Mouse (Mus musculus) spleen, adult 2 months (tissue): ENCODE measurements at regions not wholly inside any gene's neighbourhood (a gene's known extent, or its start where the extent isn't known, plus 50 kb on each side); places are given as distances from the start of the nearest gene placed in this dataset.

Experiments used
- DNase-seq, 2 experiments: peaks; one replicate each; pipeline versions ENCODE4 v3.0.0 to v3.0.0-alpha.2; 2012 to 2021; ENCODE audit warnings: low spot score in 2 of 2, low read depth in 1 of 2
- H3K27ac ChIP-seq: fragments of 200-500 bp; 2 replicates; pipeline ENCODE4 v1.5.1; 2012; ENCODE audit warnings: low read length, inconsistent platforms; ENCODE audit not compliant: insufficient read depth
- H3K27me3 ChIP-seq: fragments of 200-500 bp; 2 replicates; pipeline ENCODE4 v1.6.1; 2012; ENCODE audit warnings: mild to moderate bottlenecking, moderate library complexity, low read length, inconsistent platforms; ENCODE audit not compliant: control insufficient read depth, insufficient read depth
- H3K36me3 ChIP-seq: fragments of 200-500 bp; 2 replicates; pipeline ENCODE4 v1.6.1; 2012; ENCODE audit warnings: mild to moderate bottlenecking, low read length, inconsistent platforms; ENCODE audit not compliant: control insufficient read depth, insufficient read depth
- H3K4me1 ChIP-seq: fragments of 200-500 bp; 2 replicates; pipeline ENCODE4 v1.6.1; 2011; ENCODE audit warnings: inconsistent platforms; ENCODE audit not compliant: control insufficient read depth, insufficient read depth, insufficient read length
- H3K4me3 ChIP-seq: fragments of 200-500 bp; 2 replicates; pipeline ENCODE4 v1.5.1; 2011; ENCODE audit warnings: mild to moderate bottlenecking, inconsistent platforms; ENCODE audit not compliant: insufficient read depth, insufficient read length; ENCODE audit errors: extremely low read depth
- CTCF ChIP-seq: fragments of 200-500 bp; IDR thresholded peaks from 2 replicates; pipeline ENCODE4 v1.5.1; 2011; ENCODE audit warnings: mild to moderate bottlenecking, inconsistent platforms; ENCODE audit not compliant: insufficient read depth, insufficient read length, insufficient replicate concordance; ENCODE audit errors: extremely low read depth
- POLR2A ChIP-seq: fragments of 200-500 bp; IDR thresholded peaks from 2 replicates; pipeline ENCODE4 v1.6.1; 2011; ENCODE audit warnings: low read depth, low read length, inconsistent platforms
- WGBS: fragments of 180-500 bp; shearing (Covaris S2); methylation state at CpG from one replicate; pipeline ENCODE4 v1.1.7; 2018; 5-methylcytosine and 5-hydroxymethylcytosine counted together

DNA sequence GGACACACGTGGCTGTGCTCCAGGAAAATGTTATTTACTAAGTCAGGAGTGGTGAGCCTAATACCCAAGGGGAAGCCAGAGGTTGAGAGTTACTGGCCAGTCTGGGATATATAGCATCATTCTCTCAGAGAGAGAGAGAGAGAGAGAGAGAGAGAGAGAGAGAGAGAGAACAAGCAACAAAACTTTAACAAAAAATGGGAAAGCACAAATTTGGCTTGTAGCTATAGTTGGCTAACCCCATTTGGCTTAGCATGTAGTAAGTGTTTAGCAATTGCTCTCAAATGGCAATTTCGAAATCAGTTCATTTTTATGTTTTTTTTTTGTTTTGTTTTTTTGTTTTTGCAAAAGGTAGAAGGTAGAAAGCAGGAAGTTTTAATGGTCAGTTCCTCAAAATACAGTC, 60.9 kb upstream of the Smg1 start:
- no peaks in the 10 kb centered on the region for H3K36me3 ChIP-seq
- no peaks in the 10 kb centered on the region for H3K27me3 ChIP-seq
- no peak for TF ChIP-seq CTCF
- no peak for TF ChIP-seq POLR2A
- H3K4me3 ChIP-seq, result no peak overlapping the region
- H3K4me1 ChIP-seq, result no peaks in the 10 kb centered on the region
- no peak for DNase-seq
- H3K27ac ChIP-seq, result no peak overlapping the region
- WGBS, result 65% methylated on average over 2 of the region's 2 CpGs

DNA sequence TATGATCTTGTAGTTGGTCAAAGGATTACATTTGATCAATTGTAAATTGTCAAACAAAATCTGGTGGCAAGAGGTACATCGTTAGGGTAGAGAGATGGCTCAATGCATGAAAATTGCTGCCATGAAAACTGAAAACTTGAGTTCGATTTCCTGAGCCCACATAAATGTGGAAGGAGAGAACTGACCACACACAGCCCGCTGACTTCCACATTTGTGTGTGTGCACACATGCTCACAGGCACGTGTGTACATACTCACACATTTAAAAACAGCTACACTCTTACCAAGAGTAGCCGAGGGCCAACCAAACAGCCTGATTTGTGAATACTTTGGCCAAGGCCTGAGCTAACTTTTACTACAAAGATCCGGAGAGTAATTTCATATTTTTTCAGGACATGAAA, 60.5 kb upstream of the Smg1 start:
- TF ChIP-seq POLR2A, result no peak
- TF ChIP-seq CTCF, result no peak

DNA sequence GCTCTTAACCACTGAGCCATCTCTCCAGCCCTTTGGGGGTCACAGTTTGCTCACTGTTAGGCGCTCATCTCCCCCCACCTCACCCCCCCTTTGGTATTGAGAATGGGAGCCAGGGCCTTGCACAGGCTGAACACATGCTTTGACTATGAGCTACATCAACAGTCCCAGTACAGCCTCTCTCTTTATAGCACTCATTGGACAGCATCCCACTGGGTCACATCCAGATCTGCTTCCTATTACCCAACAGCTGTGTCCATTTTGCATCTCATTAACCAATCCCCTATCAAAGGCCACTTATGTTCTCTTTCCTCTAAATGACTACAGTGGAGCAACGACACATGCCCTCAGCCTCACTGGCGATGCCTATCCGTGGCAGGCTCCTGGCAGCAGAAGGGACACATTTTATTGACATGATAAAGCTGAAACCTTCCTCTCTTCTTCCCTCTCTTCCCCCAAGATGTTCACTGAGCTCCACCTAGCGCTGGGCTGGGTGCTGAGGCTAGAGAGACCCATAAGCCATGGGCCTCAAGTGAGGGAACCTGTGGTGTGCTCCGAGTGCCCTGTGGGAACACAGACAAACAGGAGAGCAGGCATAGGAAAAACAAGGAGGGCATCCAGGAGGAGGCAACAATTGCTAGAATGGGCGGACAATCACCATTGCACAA, 57.3 kb upstream of the Smg1 start:
- Histone ChIP-seq H3K36me3 (no peaks in the 10 kb centered on the region), H3K27me3 (no peaks in the 10 kb centered on the region), H3K4me1 (no peaks in the 10 kb centered on the region), H3K27ac (no peak overlapping the region), H3K4me3 (no peak overlapping the region)
- no peak for DNase-seq
- no peak for TF ChIP-seq POLR2A
- no peak for TF ChIP-seq CTCF
- 79% methylated on average over 7 of the region's 7 CpGs for WGBS

More for the DNA sequence above, 60.5 kb upstream of the Smg1 start:
- H3K4me3 ChIP-seq, result no peak overlapping the region
- H3K36me3 ChIP-seq, result no peaks in the 10 kb centered on the region
- H3K27ac ChIP-seq, result no peak overlapping the region
- no peak for DNase-seq
- H3K27me3 ChIP-seq, result no peaks in the 10 kb centered on the region
- H3K4me1 ChIP-seq, result no peaks in the 10 kb centered on the region
- 78% methylated on average over 6 of the region's 6 CpGs for WGBS

DNA sequence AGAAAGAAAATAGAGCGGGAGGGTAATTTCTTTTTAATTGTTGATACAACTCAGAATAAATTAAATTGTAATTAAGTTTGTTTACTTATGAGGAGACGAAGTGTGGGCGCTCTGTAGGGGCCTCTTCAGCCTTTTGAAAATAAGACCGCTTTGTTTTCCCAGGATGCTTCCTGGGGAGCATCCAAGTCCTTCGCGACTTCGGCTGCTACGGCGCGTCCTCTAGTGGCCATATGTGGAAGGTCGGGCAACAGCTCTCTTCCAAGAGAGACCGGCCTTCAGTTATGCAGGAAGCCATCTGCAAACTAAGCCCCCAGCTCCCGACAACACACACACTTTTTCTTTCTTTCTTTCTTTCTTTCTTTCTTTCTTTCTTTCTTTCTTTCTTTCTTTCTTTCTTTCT, 54.1 kb upstream of the Smg1 start:
- no peak overlapping the region for H3K27ac ChIP-seq
- H3K4me1 ChIP-seq, result no peaks in the 10 kb centered on the region; the same call in 1 of the 2 replicates
- DNase-seq, result peak in 1 of 2 experiments; percentile 66
- no peak overlapping the region for H3K4me3 ChIP-seq
- H3K27me3 ChIP-seq, result no peaks in the 10 kb centered on the region
- H3K36me3 ChIP-seq, result no peaks in the 10 kb centered on the region
- TF ChIP-seq POLR2A (no peak), CTCF (peak; percentile 85)
- WGBS, result 9% methylated on average over 13 of the region's 13 CpGs

DNA sequence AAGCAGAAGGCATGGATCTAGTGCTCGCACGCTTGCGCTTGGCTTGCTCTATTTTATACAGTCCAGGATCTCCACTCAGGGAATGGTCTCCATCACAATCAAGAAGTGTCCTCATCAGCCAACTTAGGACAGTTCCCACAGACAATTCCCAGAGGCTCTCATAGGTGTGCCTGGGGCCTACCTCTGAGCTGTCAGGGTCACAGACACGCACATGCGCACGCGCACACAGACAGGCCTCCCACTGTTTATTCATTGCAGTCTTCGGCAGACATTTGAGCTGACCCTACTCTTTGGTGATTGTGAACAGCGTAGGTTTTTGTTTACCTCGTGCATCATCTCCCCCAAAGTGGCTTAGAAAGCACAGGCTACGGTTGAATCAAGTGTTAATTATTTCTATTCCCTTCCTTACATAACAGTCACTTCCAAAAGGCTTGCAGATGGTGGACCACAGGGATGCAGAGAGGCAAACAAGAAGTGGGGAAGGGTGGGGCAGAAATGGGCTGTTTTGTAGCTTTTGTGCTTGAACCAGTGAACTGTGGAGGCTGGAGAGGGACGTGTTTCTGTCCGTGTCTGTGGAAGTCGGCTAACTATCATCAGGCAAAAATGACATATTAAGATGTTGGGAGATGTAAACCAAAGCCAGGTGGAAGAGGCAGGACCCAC, 53.5 kb upstream of the Smg1 start:
- 91% methylated on average over 14 of the region's 14 CpGs for WGBS
- Histone ChIP-seq H3K4me3 (no peak overlapping the region), H3K36me3 (no peaks in the 10 kb centered on the region), H3K27me3 (no peaks in the 10 kb centered on the region), H3K4me1 (no peaks in the 10 kb centered on the region; the same call in 1 of the 2 replicates), H3K27ac (no peak overlapping the region)
- no peak for DNase-seq
- TF ChIP-seq POLR2A (no peak), CTCF (no peak)

DNA sequence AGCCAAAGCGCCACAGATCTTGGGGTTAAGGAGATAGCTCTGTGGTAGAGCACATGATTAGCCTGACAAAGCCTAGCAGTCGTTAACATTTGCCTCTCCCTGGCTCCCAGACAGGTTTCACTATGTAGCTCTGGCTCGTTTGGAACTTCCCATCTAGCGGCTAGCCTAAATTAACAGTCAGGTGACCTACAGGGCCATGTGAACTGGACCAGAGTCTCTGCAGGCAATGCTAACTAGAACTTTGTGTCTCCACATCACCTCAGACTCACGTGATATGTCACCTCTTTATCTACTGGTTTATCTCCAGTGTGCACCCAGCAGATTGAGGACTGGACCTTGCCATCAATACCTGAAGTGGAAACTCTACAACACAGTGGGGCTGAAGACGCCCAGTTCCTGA, 52.4 kb upstream of the Smg1 start:
- no peak for DNase-seq
- TF ChIP-seq CTCF, result no peak
- no peak for TF ChIP-seq POLR2A
- Histone ChIP-seq H3K4me1 (no peaks in the 10 kb centered on the region; the same call in 1 of the 2 replicates), H3K4me3 (no peak overlapping the region), H3K36me3 (no peaks in the 10 kb centered on the region), H3K27me3 (no peaks in the 10 kb centered on the region), H3K27ac (no peak overlapping the region)
- 84% methylated on average over 6 of the region's 6 CpGs for WGBS

DNA sequence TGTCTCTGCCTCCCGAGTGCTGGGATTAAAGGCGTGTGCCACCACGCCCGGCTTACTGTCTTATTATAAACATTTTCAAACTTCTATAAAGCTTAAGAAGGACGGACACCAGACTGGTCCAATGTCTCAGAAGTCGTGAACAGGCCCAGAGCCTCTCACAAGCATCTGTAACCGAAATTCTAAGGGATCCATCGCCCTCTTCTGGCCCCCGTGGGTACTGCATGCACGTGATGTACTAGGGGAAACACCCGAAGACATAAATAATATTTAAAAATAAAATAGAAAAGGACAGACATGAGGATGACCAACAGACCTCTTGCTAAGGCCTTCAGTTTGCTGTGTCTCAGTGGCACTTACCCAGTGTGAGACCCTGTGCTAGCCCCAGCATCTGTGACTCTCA, 51.8 kb upstream of the Smg1 start:
- peak in 1 of 2 experiments; percentile 45 for DNase-seq
- Histone ChIP-seq H3K4me3 (no peak overlapping the region), H3K27ac (no peak overlapping the region), H3K27me3 (no peaks in the 10 kb centered on the region), H3K4me1 (no peaks in the 10 kb centered on the region; the same call in 1 of the 2 replicates), H3K36me3 (no peaks in the 10 kb centered on the region)
- no peak for TF ChIP-seq POLR2A
- peak; percentile 42; the same call in 1 of the 2 replicates for TF ChIP-seq CTCF
- WGBS, result 85% methylated on average over 11 of the region's 11 CpGs
